Mouse (Mus musculus) lung, postnatal 0 days (tissue): ENCODE results near the gene Lrrfip2. TPM values are rescaled to one million over a fixed set of nuclear protein-coding genes. Genes with fewer than 3 reads are reported as not detected.

Source experiments
- ATAC-seq: fragments of 200-750 bp; cut with Nextera tagmentation; 2 replicates; pipeline ENCODE4 v1.8.0; 2017; ENCODE audit warnings: moderate library complexity
- DNase-seq: peaks from one replicate; pipeline ENCODE4 v3.0.0-alpha.2; 2016; ENCODE audit warnings: low spot score
- H3K27ac ChIP-seq: fragments of 300-500 bp; sonication (generic); 2 replicates; pipeline ENCODE4 v1.5.1; 2014; ENCODE audit warnings: antibody characterized with exemption, mild to moderate bottlenecking, low read length, mixed read lengths
- H3K27me3 ChIP-seq: fragments of 300-500 bp; sonication (generic); replicated peaks from 2 replicates; pipeline ENCODE4 v1.6.1; 2014; ENCODE audit warnings: low read length, mixed read lengths; ENCODE audit not compliant: insufficient read depth
- H3K36me3 ChIP-seq: fragments of 300-500 bp; sonication (generic); 2 replicates; pipeline ENCODE4 v1.6.1; 2014; ENCODE audit warnings: low read length, mixed read lengths; ENCODE audit not compliant: insufficient read depth
- H3K4me1 ChIP-seq: fragments of 300-500 bp; sonication (generic); 2 replicates; pipeline ENCODE4 v1.6.1; 2014; ENCODE audit warnings: antibody characterized with exemption, low read depth, low read length, mixed read lengths; ENCODE audit not compliant: insufficient read depth
- H3K4me2 ChIP-seq: fragments of 300-500 bp; sonication (generic); replicated peaks from 2 replicates; pipeline ENCODE4 v1.6.1; 2014; ENCODE audit warnings: low read depth, mild to moderate bottlenecking, low read length, moderate library complexity, mixed read lengths
- H3K4me3 ChIP-seq: fragments of 300-500 bp; sonication (generic); 2 replicates; pipeline ENCODE4 v1.5.1; 2014; ENCODE audit warnings: low read depth, low read length
- H3K9ac ChIP-seq: fragments of 300-500 bp; sonication (generic); replicated peaks from 2 replicates; pipeline ENCODE4 v1.6.1; 2014; ENCODE audit warnings: low read depth, mild to moderate bottlenecking
- H3K9me3 ChIP-seq: fragments of 300-500 bp; sonication (generic); 2 replicates; pipeline ENCODE4 v1.6.1; 2016; ENCODE audit warnings: low read length, mixed read lengths
- CTCF ChIP-seq: IDR thresholded peaks from 2 replicates; pipeline ENCODE4 v1.5.1; 2016; ENCODE audit warnings: antibody characterized with exemption, mild to moderate bottlenecking
- EP300 ChIP-seq: IDR thresholded peaks from 2 replicates; pipeline ENCODE4 v1.6.1; 2016; ENCODE audit warnings: antibody characterized with exemption, mild to moderate bottlenecking, control low read depth
- WGBS: fragments of 180-500 bp; shearing (Covaris S2); extraction: QIAGEN DNeasy Blood & Tissue Kit; methylation state at CpG from one replicate; pipeline ENCODE4 v1.1.7; 2014; 5-methylcytosine and 5-hydroxymethylcytosine counted together
- polyA plus RNA-seq: library from polyadenylated mRNA; unstranded; fragments of >200 nt; fragmentation: Nextera tagmentation; extraction: Ambion mirVana; gene quantifications from 2 replicates; pipeline ENCODE4 v1.2.1, GENCODE M21; 2015

The Lrrfip2 gene
- polyA plus RNA-seq, 1 experiment from 2014 or later = 54.2 TPM

- H3K36me3 ChIP-seq = no peaks in the 10 kb centered on the region
- no peak for DNase-seq
- WGBS = 85% methylated on average over 5 of the region's 5 CpGs
Observed at GRCm38 (mm10) chr9:111178971-111179370, 61.6 kb downstream of the Lrrfip2 start.

GRCm38 (mm10) chr9:111182176-111182575 lies 64.8 kb downstream of the Lrrfip2 start:
- Histone ChIP-seq H3K4me2 (no peak overlapping the region), H3K4me3 (no peak overlapping the region), H3K27ac (no peak overlapping the region), H3K9ac (no peak overlapping the region), H3K9me3 (no peaks in the 10 kb centered on the region), H3K36me3 (no peaks in the 10 kb centered on the region), H3K27me3 (no peaks in the 10 kb centered on the region), H3K4me1 (no peaks in the 10 kb centered on the region)
- ATAC-seq (no peak), DNase-seq (no peak)
- TF ChIP-seq EP300 (no peak), CTCF (no peak)
- 57% methylated on average over 3 of the region's 3 CpGs for WGBS

More at GRCm38 (mm10) chr9:111178971-111179370, 61.6 kb downstream of the Lrrfip2 start:
- no peak overlapping the region for H3K4me3 ChIP-seq
- H3K4me1 ChIP-seq = no peaks in the 10 kb centered on the region
- H3K4me2 ChIP-seq = no peak overlapping the region
- TF ChIP-seq CTCF = no peak
- TF ChIP-seq EP300 = no peak
- H3K9ac ChIP-seq = no peak overlapping the region
- no peaks in the 10 kb centered on the region for H3K9me3 ChIP-seq
- H3K27ac ChIP-seq = no peak overlapping the region
- H3K27me3 ChIP-seq = no peaks in the 10 kb centered on the region
- ATAC-seq = no peak

DNA sequence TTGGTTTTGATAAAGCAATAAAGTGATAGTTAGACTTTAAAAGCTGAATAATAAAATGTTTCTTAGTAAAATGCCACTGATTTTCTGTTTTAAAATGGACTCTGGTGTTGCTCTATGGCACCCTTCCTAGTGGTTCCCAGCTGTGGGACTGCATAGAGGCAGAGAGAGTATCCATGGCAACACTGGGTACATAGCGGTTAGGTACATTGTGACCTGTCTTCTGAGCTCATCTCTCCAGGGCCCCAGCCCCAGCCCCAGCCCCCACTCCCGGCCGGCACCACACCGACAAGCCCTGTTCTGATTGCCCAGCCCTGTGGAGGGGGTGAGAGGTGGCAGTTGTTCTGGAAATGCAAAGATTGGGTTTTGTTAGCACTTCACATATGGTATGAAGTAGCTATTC lies 67.5 kb downstream of the Lrrfip2 start:
- DNase-seq = no peak
- H3K27ac ChIP-seq = no peak overlapping the region
- H3K36me3 ChIP-seq = peaks cover 6% of the 10 kb centered on the region; the same call in 1 of the 2 replicates
- no peak overlapping the region for H3K4me3 ChIP-seq
- H3K9ac ChIP-seq = no peak overlapping the region
- whole genome bisulfite sequencing = 71% methylated on average over 4 of the region's 4 CpGs
- no peak for TF ChIP-seq CTCF
- TF ChIP-seq EP300 = no peak
- H3K4me1 ChIP-seq = no peaks in the 10 kb centered on the region
- no peak for ATAC-seq
- no peak overlapping the region for H3K4me2 ChIP-seq
- no peaks in the 10 kb centered on the region for H3K9me3 ChIP-seq
- H3K27me3 ChIP-seq = no peaks in the 10 kb centered on the region

DNA sequence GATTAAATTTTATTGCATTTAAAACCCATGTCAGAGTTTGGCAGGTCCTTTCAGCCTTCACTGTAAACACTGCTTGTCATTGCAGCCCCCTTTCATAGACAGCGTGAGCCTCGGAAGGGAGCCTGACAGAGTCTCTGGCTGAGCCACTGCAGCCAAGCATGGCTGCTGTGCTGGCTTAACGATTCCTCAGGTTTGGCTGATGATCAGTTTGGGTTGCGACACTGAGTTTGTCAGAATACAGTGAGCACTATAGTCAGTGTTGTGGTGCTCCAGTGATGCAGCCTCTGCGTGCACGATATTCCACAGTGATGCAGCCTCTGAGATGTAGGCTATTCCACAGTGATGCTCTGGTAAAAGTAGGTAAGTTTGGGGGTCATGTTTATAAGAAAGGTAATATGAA lies 69.5 kb downstream of the Lrrfip2 start:
- Histone ChIP-seq H3K36me3 (peaks cover 11% of the 10 kb centered on the region; the same call in 1 of the 2 replicates), H3K9me3 (no peaks in the 10 kb centered on the region), H3K4me2 (no peak overlapping the region), H3K27ac (no peak overlapping the region), H3K9ac (no peak overlapping the region), H3K4me1 (no peaks in the 10 kb centered on the region), H3K4me3 (no peak overlapping the region), H3K27me3 (no peaks in the 10 kb centered on the region)
- 82% methylated on average over 6 of the region's 6 CpGs for WGBS
- ATAC-seq = no peak
- no peak for TF ChIP-seq CTCF
- no peak for TF ChIP-seq EP300
- no peak for DNase-seq

DNA sequence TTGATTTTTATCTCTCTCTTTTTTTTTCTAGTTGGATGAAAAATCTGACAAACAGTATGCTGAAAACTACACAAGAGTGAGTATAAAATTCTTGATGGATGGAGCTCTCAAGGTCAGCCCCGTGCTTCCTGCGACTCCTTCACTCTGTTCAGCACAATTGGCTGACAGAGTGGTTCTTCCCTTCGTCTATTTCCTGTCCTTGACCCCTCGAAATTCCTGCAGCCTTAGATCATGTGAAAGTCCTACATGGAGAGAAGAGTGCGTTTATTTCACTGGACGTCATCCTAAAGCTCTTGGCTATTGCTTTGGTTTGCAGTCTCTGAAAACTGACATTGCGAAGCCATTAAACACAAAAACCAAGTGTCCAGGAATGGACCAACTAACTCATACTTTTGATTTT lies 71.3 kb downstream of the Lrrfip2 start:
- no peak overlapping the region for H3K4me2 ChIP-seq
- DNase-seq (peak; percentile 23), ATAC-seq (peak; percentile 48; the same call in 1 of the 2 replicates)
- H3K27me3 ChIP-seq = no peaks in the 10 kb centered on the region
- TF ChIP-seq CTCF (no peak), EP300 (no peak)
- H3K9me3 ChIP-seq = no peaks in the 10 kb centered on the region
- no peak overlapping the region for H3K27ac ChIP-seq
- WGBS = 45% methylated on average over 7 of the region's 7 CpGs
- H3K9ac ChIP-seq = no peak overlapping the region
- H3K36me3 ChIP-seq = peaks cover 16% of the 10 kb centered on the region; the same call in 1 of the 2 replicates
- no peaks in the 10 kb centered on the region for H3K4me1 ChIP-seq
- no peak overlapping the region for H3K4me3 ChIP-seq

DNA sequence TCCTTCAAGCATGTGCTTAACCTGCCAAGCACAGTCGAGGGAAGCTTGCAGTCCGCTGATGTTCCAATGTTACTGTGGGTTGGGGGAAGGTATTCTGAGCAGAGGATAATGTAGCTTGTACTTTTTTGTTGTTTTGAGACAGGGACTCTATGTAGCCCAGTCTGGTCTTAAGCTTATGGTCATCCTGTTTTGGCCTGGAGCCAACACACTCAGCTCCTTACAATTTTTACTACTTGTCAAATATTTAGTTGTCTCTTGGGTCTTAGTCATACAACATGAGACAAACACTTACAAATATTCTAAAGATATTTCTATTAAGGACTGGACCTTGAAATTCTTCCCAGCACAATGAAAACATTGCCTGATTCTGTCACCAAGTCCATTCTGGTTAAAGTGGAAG lies 75.8 kb downstream of the Lrrfip2 start:
- WGBS = 86% methylated on average over 2 of the region's 2 CpGs
- no peak for TF ChIP-seq EP300
- TF ChIP-seq CTCF = no peak
- no peak for ATAC-seq

DNA sequence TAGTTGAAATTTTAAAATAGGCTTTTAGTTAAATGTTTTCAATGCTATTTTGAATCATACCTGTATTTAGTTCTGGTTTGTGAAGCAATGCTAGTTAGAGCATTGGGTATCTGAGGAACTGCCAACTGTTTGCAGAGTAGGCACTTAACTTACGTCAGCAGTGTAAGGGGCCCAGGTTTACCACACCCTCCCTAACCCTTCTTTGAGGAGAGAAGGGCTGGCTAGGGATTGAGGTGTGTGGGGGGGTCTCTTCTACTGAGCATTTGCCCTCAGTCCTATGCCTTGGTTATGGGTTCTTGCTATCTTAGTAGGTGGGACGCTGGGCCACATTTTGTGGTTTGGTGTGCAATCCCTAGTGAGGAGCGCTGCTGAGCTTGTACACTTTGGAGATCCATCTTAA lies 79.7 kb downstream of the Lrrfip2 start:
- Histone ChIP-seq H3K4me1 (no peaks in the 10 kb centered on the region), H3K4me2 (no peak overlapping the region), H3K9me3 (no peaks in the 10 kb centered on the region), H3K9ac (no peak overlapping the region), H3K27me3 (no peaks in the 10 kb centered on the region), H3K27ac (0 out of 2 replicates have a peak overlapping the region, but pooled peaks have one; percentile 27), H3K4me3 (no peak overlapping the region), H3K36me3 (peaks cover 9% of the 10 kb centered on the region)
- DNase-seq = peak; percentile 47
- ATAC-seq = peak; percentile 74
- WGBS = 76% methylated on average over 3 of the region's 3 CpGs
- TF ChIP-seq CTCF = no peak
- no peak for TF ChIP-seq EP300

More for the DNA sequence above, 75.8 kb downstream of the Lrrfip2 start:
- no peak overlapping the region for H3K4me2 ChIP-seq
- no peak overlapping the region for H3K9ac ChIP-seq
- no peak overlapping the region for H3K27ac ChIP-seq
- peak; percentile 17 for DNase-seq
- peaks cover 16% of the 10 kb centered on the region; the same call in 1 of the 2 replicates for H3K36me3 ChIP-seq
- no peak overlapping the region for H3K4me3 ChIP-seq
- no peaks in the 10 kb centered on the region for H3K9me3 ChIP-seq
- H3K27me3 ChIP-seq = no peaks in the 10 kb centered on the region
- no peaks in the 10 kb centered on the region for H3K4me1 ChIP-seq
